In genomic region chr3:127363512-127363911, GRCm38 (mm10) we compare ENCODE assay signal across 14 mouse cellular contexts.
DNase-seq lines count a peak whose midpoint lies in the region; ATAC-seq and TF ChIP-seq lines count a peak whose summit lies in the region.
"Had no signal": no experiment of that assay in that cellular context is flagged by ENCODE, and none has a peak within 500 bp of the region (broad histone marks: within the 10 kb centered on the region; RNA-seq: fewer than 3 reads in every experiment).

No protein-coding gene starts in this region.

- no peaks in the 10 kb centered on the region for H3K27me3 ChIP-seq in forebrain, postnatal 0 days (ENCODE audit: insufficient read depth, low read length)
- H3K27me3 ChIP-seq in forebrain, embryonic 13.5 days, result no peaks in the 10 kb centered on the region
- H3K27me3 ChIP-seq: embryonic facial prominence, embryonic 13.5 days; heart, embryonic 15.5 days; megakaryocyte, embryonic 14.5 days had no signal

- TF ChIP-seq CTCF in forebrain, postnatal 0 days (IDR thresholded peaks at IDR 0.05; ENCODE audit: low read depth), result no peak

- H3K4me3 ChIP-seq in forebrain, postnatal 0 days (ENCODE audit: low read depth, low read length), result no peak overlapping the region
- H3K4me3 ChIP-seq in forebrain, embryonic 13.5 days, result no peak overlapping the region
- H3K4me3 ChIP-seq in brown adipose tissue, adult 24 weeks (ENCODE audit: insufficient read depth, low read depth, low read length), result no peak overlapping the region
- H3K4me3 ChIP-seq: embryonic facial prominence, embryonic 13.5 days; heart, embryonic 15.5 days; megakaryocyte, embryonic 14.5 days had no signal

- H3K9ac ChIP-seq in forebrain, postnatal 0 days, result no peak overlapping the region
- H3K9ac ChIP-seq in forebrain, embryonic 13.5 days, result no peak overlapping the region
- H3K9ac ChIP-seq: embryonic facial prominence, embryonic 13.5 days; heart, embryonic 15.5 days; liver, embryonic 14.5 days had no signal

- intact Hi-C loops in left cerebral cortex, postnatal 4 days (cut with DNase I), result no loop called here
- intact Hi-C loops in left cerebral cortex, postnatal 25 days (cut with DNase I), result loop anchor here (5.0 kb wide), 1 partner anchor 44 kb away; no protein-coding TSS in a partner anchor

- no peaks in the 10 kb centered on the region for H3K9me3 ChIP-seq in forebrain, postnatal 0 days (ENCODE audit: low read length)
- no peaks in the 10 kb centered on the region for H3K9me3 ChIP-seq in forebrain, embryonic 13.5 days (replicated peaks)
- H3K9me3 ChIP-seq: embryonic facial prominence, embryonic 13.5 days; heart, embryonic 15.5 days had no signal

- H3K4me1 ChIP-seq in forebrain, postnatal 0 days (ENCODE audit: insufficient read depth), result 0 out of 2 replicates have a peak, but pooled peaks cover 2% of the 10 kb centered on the region
- H3K4me1 ChIP-seq in forebrain, embryonic 13.5 days, result peaks cover 12% of the 10 kb centered on the region
- no peaks in the 10 kb centered on the region for H3K4me1 ChIP-seq in brown adipose tissue, adult 24 weeks (ENCODE audit: control insufficient read depth, insufficient read depth, insufficient read length, low read length)
- H3K4me1 ChIP-seq: embryonic facial prominence, embryonic 13.5 days; heart, embryonic 15.5 days; megakaryocyte, embryonic 14.5 days had no signal

- H3K36me3 ChIP-seq in forebrain, postnatal 0 days (ENCODE audit: insufficient read depth), result no peaks in the 10 kb centered on the region
- H3K36me3 ChIP-seq in forebrain, embryonic 13.5 days (ENCODE audit: poor library complexity, severe bottlenecking), result no peaks in the 10 kb centered on the region
- H3K36me3 ChIP-seq: embryonic facial prominence, embryonic 13.5 days; heart, embryonic 15.5 days had no signal

- DNase-seq in forebrain, postnatal 0 days, result peak; percentile 52
- peak; percentile 41 for DNase-seq in left cerebral cortex, postnatal 4 days
- DNase-seq in left cerebral cortex, postnatal 25 days (ENCODE audit: low spot score in 2 of 2), result no peak
- peak; percentile 44 to 62 for DNase-seq in layer of hippocampus, postnatal 10 days (ENCODE audit: low spot score in 2 of 2)
- DNase-seq in urinary bladder, postnatal 25 days (ENCODE audit: low spot score), result no peak
- DNase-seq in testis, postnatal 14 days (ENCODE audit: low spot score), result no peak
- DNase-seq: kidney, adult 8-10 months; thymus, postnatal 14 days had no signal

- peak overlapping the region; percentile 29; the same call in 1 of the 2 replicates for H3K27ac ChIP-seq in forebrain, postnatal 0 days (ENCODE audit: low read depth, low read length)
- no peak overlapping the region for H3K27ac ChIP-seq in forebrain, embryonic 13.5 days
- peak overlapping the region; percentile 40 for H3K27ac ChIP-seq in brown adipose tissue, adult 24 weeks (replicated peaks; ENCODE audit: low read depth, low read length)
- H3K27ac ChIP-seq: embryonic facial prominence, embryonic 13.5 days; heart, embryonic 15.5 days; liver, embryonic 14.5 days had no signal

- peak; percentile 75 for ATAC-seq in forebrain, postnatal 0 days
- ATAC-seq in forebrain, embryonic 13.5 days, result no peak

- no peak overlapping the region for H3K4me2 ChIP-seq in forebrain, postnatal 0 days (ENCODE audit: low read depth)
- H3K4me2 ChIP-seq in forebrain, embryonic 13.5 days, result no peak overlapping the region
- H3K4me2 ChIP-seq: embryonic facial prominence, embryonic 13.5 days; heart, embryonic 15.5 days had no signal

- 54% methylated on average over 15 of the region's 15 CpGs for WGBS in forebrain, postnatal 0 days
- 85% methylated on average over 15 of the region's 15 CpGs for WGBS in forebrain, embryonic 13.5 days

Comparison
In these comparisons a context has a peak if more than half of its experiments do, and no peak if none do; other contexts are left out.
1. DNase-seq: peak in forebrain, postnatal 0 days (single experiment), left cerebral cortex, postnatal 4 days (single experiment) and layer of hippocampus, postnatal 10 days (2 of 2); none in left cerebral cortex, postnatal 25 days (0 of 2), urinary bladder, postnatal 25 days (single experiment) and testis, postnatal 14 days (single experiment).